Mouse (Mus musculus): ENCODE results near the gene Nhsl1. TPM values are rescaled to one million over a fixed set of nuclear protein-coding genes. Genes with fewer than 3 reads are reported as not detected.
A peak's percentile ranks its signal among the peaks of the same experiment; 100 is the strongest.

Gene Nhsl1
- polyA plus RNA-seq, 1 experiment from 2014 or later: 7.9 TPM

DNA sequence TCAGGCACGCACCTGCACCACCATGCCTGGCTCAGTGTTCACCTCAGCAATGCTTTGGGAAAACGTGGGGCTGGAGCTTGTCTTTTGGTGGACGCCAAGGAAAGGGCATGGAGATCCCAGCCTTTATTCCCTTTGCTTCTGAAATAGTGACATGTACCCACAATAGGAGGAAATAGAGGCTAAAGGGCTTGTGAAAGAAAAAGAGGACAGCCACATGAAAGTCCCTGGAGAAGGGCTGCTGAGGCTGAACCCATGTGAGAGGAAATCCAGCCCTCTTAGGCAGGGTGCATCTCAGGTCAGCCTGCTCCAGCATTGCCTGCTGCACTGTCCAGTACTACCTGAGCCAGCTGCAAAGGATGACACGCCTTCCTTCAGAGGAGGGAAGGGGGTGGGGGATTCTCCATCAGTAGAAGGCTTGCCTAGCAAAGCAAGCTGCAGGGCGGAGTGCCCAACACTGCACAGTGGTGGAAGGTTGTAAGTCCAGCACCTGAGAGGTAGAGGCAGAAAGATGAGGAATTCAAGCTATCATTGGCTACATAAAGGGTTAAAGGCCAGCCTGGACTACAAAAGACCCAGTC is 9.6 kb downstream of the Nhsl1 start:
- 63% methylated on average over 5 of the region's 5 CpGs for WGBS

DNA sequence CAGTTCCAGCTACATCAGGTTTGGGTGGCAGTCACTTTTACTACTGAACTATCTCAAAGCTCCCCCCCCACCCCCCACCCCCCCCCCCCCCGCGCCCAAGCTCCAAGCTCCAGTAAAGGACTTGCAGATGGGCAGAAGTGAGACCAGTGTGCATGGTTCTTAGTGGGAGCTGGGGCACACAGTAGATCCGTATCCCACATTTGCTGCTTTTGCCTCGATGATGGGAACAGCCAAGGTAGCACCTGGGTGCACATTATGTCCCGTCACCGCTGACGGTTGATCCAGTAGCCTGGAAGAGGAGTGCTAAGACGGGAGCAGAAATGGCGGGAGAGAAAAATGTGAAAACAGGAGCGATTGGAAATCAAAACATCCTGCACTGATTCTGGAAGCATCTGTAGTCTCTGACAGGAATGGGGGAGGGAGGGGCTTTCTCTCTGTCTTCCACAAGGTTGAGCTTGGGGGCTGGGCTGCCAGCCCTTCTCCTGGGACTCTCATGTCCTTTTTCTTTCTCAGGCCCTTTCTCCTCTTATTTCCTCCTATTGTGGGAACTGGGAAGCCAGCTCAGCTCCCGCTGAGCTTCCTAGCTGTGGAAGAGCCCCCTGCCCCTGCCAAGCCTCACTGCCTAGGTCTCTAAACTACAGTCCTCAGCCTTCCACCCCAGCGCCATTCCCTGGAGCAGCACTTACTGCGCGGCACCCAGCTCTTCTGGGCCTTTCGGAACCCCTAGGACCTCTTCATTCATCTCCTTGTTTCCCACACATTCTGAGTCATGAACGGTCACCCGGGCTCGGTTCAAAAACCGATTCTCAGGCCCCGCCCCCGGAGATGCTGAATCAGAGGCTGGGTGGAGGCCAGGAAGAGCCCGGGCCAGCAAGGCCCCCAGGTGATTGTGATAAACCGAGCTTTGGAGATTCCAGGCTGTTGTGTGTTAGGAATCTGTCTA is 10.6 kb downstream of the Nhsl1 start:
- WGBS: 8% methylated on average over 22 of the region's 23 CpGs
- H3K9me3 ChIP-seq: no peaks in the 10 kb centered on the region
- H3K9ac ChIP-seq (replicated peaks): peak overlapping the region; percentile 54
- ATAC-seq (ENCODE audit: insufficient number of reproducible peaks, insufficient read depth, low FRiP score, low TSS enrichment, low read depth): peak; percentile 43; the same call in 1 of the 2 replicates
- 0 out of 2 replicates have a peak overlapping the region, but pooled peaks have one; percentile 29 for H3K27ac ChIP-seq
- peak overlapping the region; percentile 59 for H3K4me2 ChIP-seq
- no peaks in the 10 kb centered on the region for H3K27me3 ChIP-seq
- H3K4me3 ChIP-seq (replicated peaks): peak overlapping the region; percentile 30
- H3K4me1 ChIP-seq (replicated peaks): peaks cover 17% of the 10 kb centered on the region
- H3K36me3 ChIP-seq: no peaks in the 10 kb centered on the region

More for the DNA sequence above, 9.6 kb downstream of the Nhsl1 start:
- peaks cover 17% of the 10 kb centered on the region for H3K4me1 ChIP-seq (replicated peaks)
- no peaks in the 10 kb centered on the region for H3K9me3 ChIP-seq
- H3K27ac ChIP-seq: no peak overlapping the region
- no peaks in the 10 kb centered on the region for H3K27me3 ChIP-seq
- H3K9ac ChIP-seq (replicated peaks): no peak overlapping the region
- no peaks in the 10 kb centered on the region for H3K36me3 ChIP-seq
- ATAC-seq (ENCODE audit: insufficient number of reproducible peaks, insufficient read depth, low FRiP score, low TSS enrichment, low read depth): no peak
- H3K4me2 ChIP-seq: no peak overlapping the region
- no peak overlapping the region for H3K4me3 ChIP-seq (replicated peaks)

DNA sequence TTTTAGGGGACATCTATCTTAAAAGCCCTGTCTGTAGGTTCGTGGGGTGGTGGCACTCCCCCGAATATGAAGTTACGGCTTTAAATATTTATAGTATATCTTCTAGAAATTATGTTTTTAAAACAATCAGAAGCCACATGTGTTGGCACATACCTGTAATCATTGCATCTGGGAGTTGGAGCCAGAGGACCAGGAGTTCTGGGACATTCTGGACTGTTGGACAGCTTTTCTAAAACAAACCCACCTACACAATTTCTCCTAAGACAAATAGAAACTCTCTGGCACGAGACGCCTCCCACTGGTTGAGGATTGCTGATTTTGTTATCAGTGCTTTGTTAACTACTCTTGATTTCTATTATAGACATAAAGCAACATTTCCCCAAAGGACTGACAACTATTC is 11.7 kb downstream of the Nhsl1 start:
- H3K9ac ChIP-seq (replicated peaks): no peak overlapping the region
- WGBS: 83% methylated on average over 5 of the region's 5 CpGs
- H3K36me3 ChIP-seq: no peaks in the 10 kb centered on the region
- H3K4me1 ChIP-seq (replicated peaks): peaks cover 17% of the 10 kb centered on the region
- no peak for ATAC-seq (ENCODE audit: insufficient number of reproducible peaks, insufficient read depth, low FRiP score, low TSS enrichment, low read depth)
- no peak overlapping the region for H3K4me3 ChIP-seq (replicated peaks)
- H3K27ac ChIP-seq: no peak overlapping the region
- no peaks in the 10 kb centered on the region for H3K9me3 ChIP-seq
- H3K4me2 ChIP-seq: no peak overlapping the region
- no peaks in the 10 kb centered on the region for H3K27me3 ChIP-seq

DNA sequence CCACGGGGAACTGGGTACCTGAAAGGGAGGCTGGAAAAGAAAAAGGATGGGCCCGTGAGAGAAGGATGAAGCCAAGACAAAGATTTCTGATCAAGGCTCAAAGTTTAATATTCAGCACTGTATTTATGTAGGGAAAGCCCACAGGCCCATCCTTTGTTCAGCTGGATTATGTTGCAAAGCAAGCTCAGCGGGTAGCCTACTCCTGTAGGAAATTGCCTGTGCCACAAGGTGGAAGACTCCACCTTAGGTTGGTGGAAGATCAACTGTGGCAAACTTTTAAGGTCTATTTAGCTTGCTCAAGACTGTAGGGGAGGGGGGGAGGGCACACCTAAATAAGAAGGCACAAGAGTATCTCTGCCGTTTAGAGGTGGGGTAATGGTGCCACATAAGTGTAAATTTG is 14.8 kb downstream of the Nhsl1 start:
- Histone ChIP-seq H3K36me3 (no peaks in the 10 kb centered on the region), H3K27ac (no peak overlapping the region), H3K4me1 (replicated peaks) (peaks cover 13% of the 10 kb centered on the region), H3K9ac (replicated peaks) (no peak overlapping the region), H3K27me3 (no peaks in the 10 kb centered on the region), H3K4me3 (replicated peaks) (no peak overlapping the region), H3K9me3 (no peaks in the 10 kb centered on the region), H3K4me2 (no peak overlapping the region)
- WGBS: 46% methylated on average over 4 of the region's 4 CpGs
- ATAC-seq (ENCODE audit: insufficient number of reproducible peaks, insufficient read depth, low FRiP score, low TSS enrichment, low read depth): no peak

DNA sequence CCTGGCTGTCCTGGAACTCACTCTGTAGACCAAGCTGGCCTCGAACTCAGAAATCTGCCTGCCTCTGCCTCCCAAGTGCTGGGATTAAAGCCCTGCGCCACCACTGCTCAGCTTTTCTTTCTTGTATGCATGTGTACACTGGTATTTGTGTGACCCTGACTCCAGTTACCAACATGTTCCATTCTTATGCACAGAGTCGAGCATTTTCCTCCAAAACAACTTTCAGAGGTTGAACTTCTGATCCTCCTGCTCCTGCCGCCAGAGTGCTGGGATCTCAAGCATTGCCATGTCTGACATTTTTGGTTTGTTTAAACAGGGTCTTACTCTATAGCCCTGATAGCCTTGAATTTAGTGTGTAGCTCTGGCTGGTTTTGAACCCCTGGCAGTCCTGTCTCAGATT is 15.4 kb downstream of the Nhsl1 start:
- no peak overlapping the region for H3K4me3 ChIP-seq (replicated peaks)
- no peak overlapping the region for H3K9ac ChIP-seq (replicated peaks)
- no peak overlapping the region for H3K27ac ChIP-seq
- no peaks in the 10 kb centered on the region for H3K36me3 ChIP-seq
- no peaks in the 10 kb centered on the region for H3K9me3 ChIP-seq
- no peak for ATAC-seq (ENCODE audit: insufficient number of reproducible peaks, insufficient read depth, low FRiP score, low TSS enrichment, low read depth)
- peaks cover 7% of the 10 kb centered on the region for H3K4me1 ChIP-seq (replicated peaks)
- WGBS: 95% methylated on average over 4 of the region's 4 CpGs
- H3K4me2 ChIP-seq: no peak overlapping the region
- no peaks in the 10 kb centered on the region for H3K27me3 ChIP-seq

DNA sequence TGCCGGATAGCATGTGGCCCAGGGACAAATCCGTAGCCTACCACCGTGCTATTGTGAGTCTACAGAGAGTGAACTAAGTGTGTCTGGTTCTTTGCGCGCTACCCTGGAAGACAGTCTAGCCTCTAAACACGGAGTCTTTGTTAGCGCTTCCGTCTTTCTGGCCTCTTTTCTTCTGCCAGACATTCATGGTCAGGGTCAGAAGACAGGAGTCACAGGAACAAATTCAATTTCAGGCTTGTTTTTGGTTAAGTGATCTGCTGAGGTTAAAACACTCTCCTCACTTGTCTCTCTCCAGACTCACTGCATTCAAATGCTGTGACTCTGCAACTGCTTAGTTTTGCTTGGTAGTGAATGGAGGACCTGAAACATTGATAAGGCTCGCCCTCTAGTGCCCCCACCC is 15.9 kb downstream of the Nhsl1 start:
- H3K9me3 ChIP-seq: no peaks in the 10 kb centered on the region
- H3K27ac ChIP-seq: no peak overlapping the region
- no peaks in the 10 kb centered on the region for H3K27me3 ChIP-seq
- no peak overlapping the region for H3K4me2 ChIP-seq
- no peak overlapping the region for H3K4me3 ChIP-seq (replicated peaks)
- ATAC-seq (ENCODE audit: insufficient number of reproducible peaks, insufficient read depth, low FRiP score, low TSS enrichment, low read depth): no peak
- 91% methylated on average over 9 of the region's 9 CpGs for WGBS
- H3K9ac ChIP-seq (replicated peaks): no peak overlapping the region
- H3K36me3 ChIP-seq: no peaks in the 10 kb centered on the region
- peaks cover 2% of the 10 kb centered on the region for H3K4me1 ChIP-seq (replicated peaks)

DNA sequence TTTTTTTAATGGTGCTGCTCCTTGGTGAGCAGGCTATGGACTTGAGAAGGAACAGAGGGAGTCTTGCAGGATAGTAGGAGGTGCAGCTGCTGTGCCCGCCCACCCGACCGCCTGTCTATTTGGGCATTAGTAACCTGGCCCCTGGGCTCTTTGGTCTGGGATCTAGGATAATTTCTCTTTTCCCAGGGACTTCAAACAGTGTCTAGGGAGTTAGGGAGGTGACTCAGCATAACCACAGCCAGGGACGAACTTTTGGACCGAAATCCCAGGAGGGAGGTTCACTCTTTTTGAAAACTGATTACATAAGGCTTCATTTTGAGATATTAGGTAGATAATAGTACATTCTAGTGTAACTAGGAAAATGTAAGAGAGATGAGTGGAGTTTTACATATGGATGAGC is 18.9 kb downstream of the Nhsl1 start:
- H3K36me3 ChIP-seq: no peaks in the 10 kb centered on the region
- no peak overlapping the region for H3K4me3 ChIP-seq (replicated peaks)
- peaks cover 8% of the 10 kb centered on the region for H3K4me1 ChIP-seq (replicated peaks)
- no peak for ATAC-seq (ENCODE audit: insufficient number of reproducible peaks, insufficient read depth, low FRiP score, low TSS enrichment, low read depth)
- no peaks in the 10 kb centered on the region for H3K27me3 ChIP-seq
- H3K4me2 ChIP-seq: no peak overlapping the region
- H3K9ac ChIP-seq (replicated peaks): no peak overlapping the region
- H3K27ac ChIP-seq: no peak overlapping the region
- no peaks in the 10 kb centered on the region for H3K9me3 ChIP-seq
- 90% methylated on average over 5 of the region's 5 CpGs for WGBS

DNA sequence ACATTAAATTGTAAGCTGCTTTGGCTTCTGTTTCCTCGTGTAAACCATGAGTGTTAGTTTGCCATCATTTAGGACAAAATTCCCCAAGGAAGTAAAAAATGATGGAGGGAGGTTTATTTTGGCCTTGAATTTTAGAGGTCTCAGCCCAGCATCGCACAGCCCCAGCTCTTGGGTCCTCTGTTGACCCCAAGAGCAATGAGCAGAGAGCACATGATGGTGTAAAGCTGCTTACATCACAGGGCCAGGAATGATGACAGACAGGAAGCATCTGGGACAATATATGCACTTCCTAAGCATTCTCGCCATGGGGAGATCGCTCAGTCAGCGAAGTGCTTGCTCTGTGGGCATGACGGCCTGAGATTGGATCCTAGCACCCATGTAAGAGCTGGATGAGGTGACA is 20.6 kb downstream of the Nhsl1 start:
- Histone ChIP-seq H3K27me3 (no peaks in the 10 kb centered on the region), H3K36me3 (no peaks in the 10 kb centered on the region), H3K4me1 (replicated peaks) (peaks cover 10% of the 10 kb centered on the region), H3K27ac (no peak overlapping the region), H3K9ac (replicated peaks) (no peak overlapping the region), H3K4me2 (no peak overlapping the region), H3K4me3 (replicated peaks) (no peak overlapping the region), H3K9me3 (no peaks in the 10 kb centered on the region)
- 92% methylated on average over 6 of the region's 6 CpGs for WGBS
- ATAC-seq (ENCODE audit: insufficient number of reproducible peaks, insufficient read depth, low FRiP score, low TSS enrichment, low read depth): no peak

DNA sequence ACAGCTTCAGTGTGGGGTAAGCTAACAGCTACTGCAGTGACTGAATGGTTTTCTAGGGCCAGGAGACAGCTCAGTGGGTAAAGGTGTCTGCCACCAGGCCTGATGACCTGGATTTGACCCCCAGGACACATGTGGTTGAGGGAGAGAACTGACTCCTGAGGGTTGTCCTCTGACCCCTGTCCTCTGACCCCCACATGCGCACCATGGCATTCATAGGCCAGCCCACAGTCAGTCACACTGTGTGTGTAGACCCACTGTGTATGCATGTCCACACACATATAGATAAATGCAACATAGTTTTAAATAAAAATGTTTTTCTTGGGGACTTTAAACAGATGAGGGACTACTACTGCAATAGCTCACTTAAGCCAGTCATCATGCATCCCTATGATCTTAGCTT is 22.1 kb downstream of the Nhsl1 start:
- Histone ChIP-seq H3K4me2 (no peak overlapping the region), H3K27ac (no peak overlapping the region), H3K9ac (replicated peaks) (no peak overlapping the region), H3K36me3 (no peaks in the 10 kb centered on the region), H3K27me3 (no peaks in the 10 kb centered on the region), H3K4me3 (replicated peaks) (no peak overlapping the region), H3K4me1 (replicated peaks) (peaks cover 12% of the 10 kb centered on the region), H3K9me3 (no peaks in the 10 kb centered on the region)
- 93% methylated on average over 1 of the region's 1 CpGs for WGBS
- ATAC-seq (ENCODE audit: insufficient number of reproducible peaks, insufficient read depth, low FRiP score, low TSS enrichment, low read depth): no peak

DNA sequence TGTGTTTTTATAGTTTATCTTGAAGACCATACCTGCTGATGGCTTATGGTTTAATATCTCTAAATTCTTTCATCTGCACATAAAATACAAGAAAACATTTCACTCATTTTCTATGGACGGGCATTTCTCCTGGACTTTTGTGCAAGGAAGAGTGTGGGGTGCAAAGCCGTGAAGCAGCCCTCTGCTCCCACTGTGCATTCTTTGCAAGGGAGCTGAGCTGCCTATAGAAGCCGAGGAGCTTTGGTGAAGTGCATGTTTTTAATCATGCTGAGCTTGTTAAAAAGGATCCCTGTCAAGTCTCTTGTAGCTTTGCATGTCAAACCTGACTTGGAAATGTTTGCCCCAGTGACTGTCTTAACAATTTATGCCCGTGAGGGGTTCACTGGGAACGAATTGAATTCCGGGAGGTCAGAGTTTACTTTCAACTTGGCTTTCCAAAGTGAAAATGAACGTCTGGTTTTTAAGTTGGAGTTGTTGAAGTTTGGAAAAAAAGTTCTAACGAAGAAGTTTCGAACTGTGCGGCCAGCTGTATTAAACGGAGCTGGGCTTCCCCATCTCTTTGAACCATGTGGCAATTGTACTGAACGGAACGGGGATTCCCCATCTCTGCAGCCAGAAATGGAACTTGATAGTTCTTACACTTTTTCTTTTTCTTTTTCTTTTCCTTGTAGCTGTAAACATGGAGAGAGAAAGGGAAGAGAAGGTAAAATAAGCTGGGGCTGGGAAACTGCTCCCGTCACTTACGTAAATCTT is 22.8 kb downstream of the Nhsl1 start:
- peak overlapping the region; percentile 39 for H3K4me2 ChIP-seq
- WGBS: 22% methylated on average over 15 of the region's 15 CpGs
- no peaks in the 10 kb centered on the region for H3K36me3 ChIP-seq
- H3K4me1 ChIP-seq (replicated peaks): peaks cover 12% of the 10 kb centered on the region
- H3K27me3 ChIP-seq: no peaks in the 10 kb centered on the region
- H3K9ac ChIP-seq (replicated peaks): no peak overlapping the region
- H3K27ac ChIP-seq: peak overlapping the region; percentile 36; the same call in 1 of the 2 replicates
- H3K4me3 ChIP-seq (replicated peaks): no peak overlapping the region
- H3K9me3 ChIP-seq: no peaks in the 10 kb centered on the region
- no peak for ATAC-seq (ENCODE audit: insufficient number of reproducible peaks, insufficient read depth, low FRiP score, low TSS enrichment, low read depth)

DNA sequence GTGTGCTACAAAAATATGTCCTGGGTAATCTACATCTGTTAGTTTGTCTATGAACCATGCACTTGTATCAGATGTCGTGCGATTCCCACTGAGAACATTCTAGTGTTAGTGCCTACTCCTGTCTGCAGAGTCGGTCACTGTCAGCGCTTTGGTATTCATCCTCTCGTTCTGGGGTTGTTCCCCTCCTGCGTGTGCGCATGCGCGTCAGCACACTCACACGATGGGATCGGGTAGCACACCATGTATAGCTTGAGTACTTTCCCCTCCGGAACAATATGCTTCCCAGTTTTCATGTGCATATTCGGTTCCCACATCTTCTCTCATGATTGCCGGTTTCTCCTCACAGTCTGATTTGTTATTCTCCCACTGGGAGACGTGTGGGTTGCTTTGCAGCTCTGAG is 28.4 kb downstream of the Nhsl1 start:
- Histone ChIP-seq H3K4me2 (no peak overlapping the region), H3K9ac (replicated peaks) (no peak overlapping the region), H3K9me3 (no peaks in the 10 kb centered on the region), H3K36me3 (no peaks in the 10 kb centered on the region), H3K4me3 (replicated peaks) (no peak overlapping the region), H3K27me3 (no peaks in the 10 kb centered on the region), H3K4me1 (replicated peaks) (0 out of 2 replicates have a peak, but pooled peaks cover 4% of the 10 kb centered on the region), H3K27ac (no peak overlapping the region)
- ATAC-seq (ENCODE audit: insufficient number of reproducible peaks, insufficient read depth, low FRiP score, low TSS enrichment, low read depth): no peak
- WGBS: 90% methylated on average over 15 of the region's 15 CpGs

Data from limb, embryonic 12.5 days (tissue).